Mouse (Mus musculus) midbrain, embryonic 12.5 days (tissue): ENCODE data around the gene Aven. TPM values are rescaled to one million over a fixed set of nuclear protein-coding genes. Genes with fewer than 3 reads are reported as not detected.
"Not testable (repeated sequence)": the region's sequence is repeated elsewhere in the genome, so short reads cannot be mapped to it uniquely, and the experiment has no call there.

Experiments
- ATAC-seq: fragments of 200-750 bp; cut with Nextera tagmentation; 2 replicates; pipeline ENCODE4 v1.8.0; 2017; ENCODE audit warnings: low read depth, moderate TSS enrichment, moderate library complexity; ENCODE audit not compliant: low FRiP score
- H3K27ac ChIP-seq: fragments of 300-500 bp; sonication (generic); replicated peaks from 2 replicates; pipeline ENCODE4 v1.5.1; 2016; ENCODE audit warnings: mild to moderate bottlenecking
- H3K27me3 ChIP-seq: fragments of 300-500 bp; sonication (generic); 2 replicates; pipeline ENCODE4 v1.6.1; 2016; ENCODE audit warnings: mild to moderate bottlenecking
- H3K36me3 ChIP-seq: fragments of 300-500 bp; sonication (generic); 2 replicates; pipeline ENCODE4 v1.6.1; 2016
- H3K4me1 ChIP-seq: fragments of 300-500 bp; sonication (generic); 2 replicates; pipeline ENCODE4 v1.6.1; 2016
- H3K4me2 ChIP-seq: fragments of 300-500 bp; sonication (generic); replicated peaks from 2 replicates; pipeline ENCODE4 v1.6.1; 2016; ENCODE audit warnings: mild to moderate bottlenecking, moderate library complexity
- H3K4me3 ChIP-seq: fragments of 300-500 bp; sonication (generic); 2 replicates; pipeline ENCODE4 v1.5.1; 2016; ENCODE audit warnings: mild to moderate bottlenecking
- H3K9ac ChIP-seq: fragments of 300-500 bp; sonication (generic); replicated peaks from 2 replicates; pipeline ENCODE4 v1.6.1; 2016; ENCODE audit warnings: mild to moderate bottlenecking, moderate library complexity
- H3K9me3 ChIP-seq: fragments of 300-500 bp; sonication (generic); 2 replicates; pipeline ENCODE4 v1.6.1; 2016; ENCODE audit warnings: mild to moderate bottlenecking
- WGBS: fragments of 180-500 bp; shearing (Covaris S2); methylation state at CpG from one replicate; pipeline ENCODE4 v1.1.7; 2016; 5-methylcytosine and 5-hydroxymethylcytosine counted together
- polyA plus RNA-seq: library from polyadenylated mRNA; unstranded; fragments of >200 nt; fragmentation: Nextera tagmentation; extraction: Ambion mirVana; gene quantifications from 2 replicates; pipeline ENCODE4 v1.2.1, GENCODE M21; 2016

The Aven gene
- 6.6 and 7.8 TPM in 2 replicates for polyA plus RNA-seq

- Histone ChIP-seq H3K4me2 (peak within 1 kb of the TSS; percentile 65), H3K27me3 (no peaks in the 10 kb centered on the region), H3K4me3 (peak within 1 kb of the TSS; percentile 84), H3K9ac (peak within 1 kb of the TSS; percentile 99), H3K9me3 (no peaks in the 10 kb centered on the region), H3K27ac (peak within 1 kb of the TSS; percentile 98), H3K36me3 (no peaks in the 10 kb centered on the region), H3K4me1 (peaks cover 11% of the 10 kb centered on the region)
- under 1% methylated on average over 78 of the region's 87 CpGs for WGBS
- peak; percentile 98 for ATAC-seq
Measured at GRCm38 (mm10) chr2:112492856-112493538, at the start of gene Aven. Aven (plus strand) TSS chr2:112492964.

GRCm38 (mm10) chr2:112443491-112443890 lies 49.3 kb upstream of the Aven start:
- Histone ChIP-seq H3K4me1 (no peaks in the 10 kb centered on the region), H3K27ac (no peak overlapping the region), H3K9ac (no peak overlapping the region), H3K27me3 (no peaks in the 10 kb centered on the region), H3K4me2 (no peak overlapping the region), H3K36me3 (no peaks in the 10 kb centered on the region), H3K9me3 (no peaks in the 10 kb centered on the region), H3K4me3 (no peak overlapping the region)
- no peak for ATAC-seq
- WGBS: 75% methylated on average over 2 of the region's 2 CpGs

GRCm38 (mm10) chr2:112445511-112445910 lies 47.3 kb upstream of the Aven start:
- Histone ChIP-seq H3K9me3 (no peaks in the 10 kb centered on the region), H3K27ac (no peak overlapping the region), H3K4me1 (no peaks in the 10 kb centered on the region), H3K4me3 (no peak overlapping the region), H3K36me3 (no peaks in the 10 kb centered on the region), H3K4me2 (no peak overlapping the region), H3K9ac (no peak overlapping the region), H3K27me3 (no peaks in the 10 kb centered on the region)
- no peak for ATAC-seq

DNA sequence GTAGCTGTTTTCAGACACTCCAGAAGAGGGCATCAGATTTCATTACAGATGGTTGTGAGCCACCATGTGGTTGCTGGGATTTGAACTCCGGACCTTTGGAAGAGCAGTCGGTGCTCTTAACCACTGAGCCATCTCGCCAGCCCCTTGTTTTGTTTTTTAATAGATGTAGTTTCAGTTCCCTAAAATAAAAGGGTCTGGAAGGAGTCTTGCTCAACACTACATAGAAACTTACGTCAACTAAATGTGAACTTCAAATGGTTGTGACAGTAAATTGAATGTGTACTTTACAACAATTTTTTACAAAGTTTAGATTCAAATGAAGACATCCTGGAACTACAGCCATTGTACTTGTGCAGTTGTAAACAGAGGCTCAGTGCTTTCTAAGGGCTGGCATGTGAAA lies 44.7 kb upstream of the Aven start:
- H3K27ac ChIP-seq, H3K9ac ChIP-seq, H3K4me2 ChIP-seq, ATAC-seq, H3K36me3 ChIP-seq, H3K27me3 ChIP-seq, H3K4me3 ChIP-seq, H3K9me3 ChIP-seq, H3K4me1 ChIP-seq: not testable (repeated sequence)
- WGBS: 75% methylated on average over 4 of the region's 4 CpGs

DNA sequence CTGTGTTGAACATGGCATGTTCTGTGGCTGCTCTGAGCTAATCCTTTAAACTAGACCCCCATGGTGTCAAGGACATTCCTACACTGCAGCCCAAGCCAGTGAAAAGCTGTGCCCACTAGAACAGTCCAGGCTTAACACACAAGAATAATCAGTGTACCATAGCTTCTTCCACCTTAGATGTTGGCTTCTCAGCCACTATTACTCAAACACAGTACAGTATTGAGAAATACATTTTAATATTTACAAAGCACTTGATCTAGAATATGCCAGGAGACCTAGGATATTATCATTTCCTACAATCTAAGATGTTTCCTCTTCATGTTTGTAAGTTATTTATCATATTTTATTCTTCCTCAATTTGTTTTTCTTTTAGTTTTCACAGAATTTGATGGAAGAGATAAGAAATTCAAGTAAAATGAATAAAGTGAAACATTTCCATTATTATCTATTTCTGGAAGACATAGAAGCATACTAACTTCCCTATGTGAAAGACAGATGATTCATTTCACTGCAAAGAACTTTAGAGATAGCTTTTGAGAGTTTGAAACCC lies 44.2 kb upstream of the Aven start:
- no peaks in the 10 kb centered on the region for H3K27me3 ChIP-seq
- no peaks in the 10 kb centered on the region for H3K4me1 ChIP-seq
- no peak overlapping the region for H3K4me3 ChIP-seq
- no peak for ATAC-seq
- no peaks in the 10 kb centered on the region for H3K36me3 ChIP-seq
- H3K27ac ChIP-seq: no peak overlapping the region
- H3K4me2 ChIP-seq: no peak overlapping the region
- no peaks in the 10 kb centered on the region for H3K9me3 ChIP-seq
- no peak overlapping the region for H3K9ac ChIP-seq

DNA sequence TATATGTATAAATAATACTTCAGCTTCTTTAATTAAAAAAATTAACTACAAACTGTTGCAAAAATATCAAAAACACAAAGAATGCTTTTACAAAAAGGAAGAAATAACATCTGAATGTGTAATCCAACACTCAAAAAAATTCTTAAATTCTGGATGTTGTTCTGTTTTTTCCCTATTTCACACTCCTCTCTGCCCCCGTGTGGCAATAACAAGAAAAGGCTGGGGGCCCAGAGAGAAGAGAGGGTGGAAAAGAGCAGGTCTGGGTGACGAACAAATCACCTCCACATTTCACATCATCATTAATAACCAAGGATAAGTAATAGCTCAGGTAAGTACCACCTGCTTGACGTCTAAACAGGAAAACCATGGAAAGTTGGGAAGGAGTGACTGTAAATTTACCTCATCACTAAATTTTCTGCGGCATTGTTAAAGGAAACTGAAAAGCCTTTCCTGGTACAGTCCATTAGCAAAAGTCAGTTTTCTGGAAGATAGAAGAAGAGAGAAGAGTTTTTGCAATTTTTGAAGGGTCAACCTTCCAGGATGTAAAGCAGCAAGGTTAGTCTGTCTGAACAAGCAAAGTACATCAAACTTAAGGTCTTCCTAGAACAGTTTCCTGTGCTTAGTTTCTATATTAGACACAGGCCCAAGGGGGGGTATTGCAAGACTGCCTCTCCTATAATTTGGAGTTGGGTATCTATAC lies 43.0 kb upstream of the Aven start:
- Histone ChIP-seq H3K36me3 (no peaks in the 10 kb centered on the region), H3K4me2 (no peak overlapping the region), H3K9me3 (no peaks in the 10 kb centered on the region), H3K9ac (no peak overlapping the region), H3K27me3 (no peaks in the 10 kb centered on the region), H3K4me3 (no peak overlapping the region), H3K4me1 (peaks cover 2% of the 10 kb centered on the region; the same call in 1 of the 2 replicates), H3K27ac (no peak overlapping the region)
- 36% methylated on average over 4 of the region's 4 CpGs for WGBS
- no peak for ATAC-seq

DNA sequence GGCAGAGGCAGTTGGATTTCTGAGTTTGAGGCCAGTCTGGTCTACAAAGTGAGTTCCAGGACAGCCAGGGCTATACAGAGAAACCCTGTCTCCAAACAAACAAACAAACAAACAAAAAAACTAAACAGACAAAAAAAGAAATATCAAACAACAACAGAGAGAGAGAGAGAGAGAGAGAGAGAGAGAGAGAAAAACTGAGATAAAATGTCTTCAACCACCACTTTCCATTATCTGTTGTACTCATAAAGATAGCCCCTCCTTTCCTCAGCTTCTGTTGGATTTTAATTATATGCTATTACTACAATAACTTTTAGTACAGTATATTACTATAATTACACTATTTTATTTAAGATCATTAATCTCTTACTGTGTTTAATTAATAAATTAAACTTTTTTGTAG lies 40.3 kb upstream of the Aven start:
- H3K4me3 ChIP-seq, H3K36me3 ChIP-seq, H3K27me3 ChIP-seq, ATAC-seq, H3K9me3 ChIP-seq, H3K9ac ChIP-seq, H3K27ac ChIP-seq, H3K4me1 ChIP-seq, H3K4me2 ChIP-seq: not testable (repeated sequence)

- peak overlapping the region; percentile 79; the same call in 1 of the 2 replicates for H3K27ac ChIP-seq
- H3K4me2 ChIP-seq: peak overlapping the region; percentile 87
- peak overlapping the region; percentile 90 for H3K9ac ChIP-seq
- ATAC-seq: peak; percentile 70
- no peaks in the 10 kb centered on the region for H3K9me3 ChIP-seq
- H3K4me1 ChIP-seq: peaks cover 10% of the 10 kb centered on the region; the same call in 1 of the 2 replicates
- WGBS: 33% methylated on average over 17 of the region's 17 CpGs
- H3K36me3 ChIP-seq: no peaks in the 10 kb centered on the region
- H3K27me3 ChIP-seq: no peaks in the 10 kb centered on the region
- peak overlapping the region; percentile 75 for H3K4me3 ChIP-seq
Measured at GRCm38 (mm10) chr2:112454125-112454861, 38.5 kb upstream of the Aven start.

DNA sequence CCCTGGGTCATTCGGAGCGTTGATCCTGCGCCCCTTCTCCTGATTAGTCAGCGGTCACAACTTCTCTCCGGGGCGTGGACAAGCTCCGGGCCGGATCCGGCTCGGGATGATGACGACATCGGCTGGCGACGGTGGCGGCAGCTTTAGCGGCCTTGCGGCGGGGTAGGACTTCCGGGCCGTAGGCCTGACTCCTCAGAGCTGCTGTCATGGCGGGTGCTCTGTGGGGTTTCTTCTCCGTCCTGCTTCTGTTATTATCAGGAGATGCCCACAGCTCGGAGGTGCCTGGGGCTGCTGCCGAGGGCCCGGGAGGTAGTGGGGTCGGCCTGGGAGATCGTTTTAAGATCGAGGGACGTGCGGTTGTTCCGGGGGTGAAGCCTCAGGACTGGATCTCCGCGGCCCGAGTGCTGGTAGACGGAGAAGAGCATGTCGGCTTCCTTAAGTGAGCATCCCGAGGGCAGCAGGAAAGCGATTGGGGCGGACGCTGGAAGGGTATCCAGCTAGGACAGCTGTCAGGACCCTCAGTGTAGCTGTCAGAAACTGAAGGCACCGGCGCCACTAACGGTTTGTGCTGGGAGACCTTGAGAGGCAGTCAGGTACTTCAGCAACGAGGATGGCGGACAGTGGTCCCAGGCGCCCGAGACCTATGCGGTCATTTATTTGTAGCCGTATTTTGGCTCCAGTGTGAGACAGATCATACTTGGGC lies 37.8 kb upstream of the Aven start, which contains the start of gene Emc7:
Gene Emc7 (plus strand): TSS at position 136 of the 703 bp plus-strand sequence.
- Histone ChIP-seq H3K4me2 (peak within 1 kb of the TSS; percentile 87), H3K27me3 (no peaks in the 10 kb centered on the region), H3K4me3 (peak within 1 kb of the TSS; percentile 75), H3K36me3 (peaks cover 2% of the 10 kb centered on the region; the same call in 1 of the 2 replicates), H3K9ac (peak within 1 kb of the TSS; percentile 90), H3K27ac (peak within 1 kb of the TSS; percentile 79), H3K4me1 (peaks cover 10% of the 10 kb centered on the region; the same call in 1 of the 2 replicates), H3K9me3 (no peaks in the 10 kb centered on the region)
- peak; percentile 98 for ATAC-seq
- under 1% methylated on average over 49 of the region's 49 CpGs for WGBS

DNA sequence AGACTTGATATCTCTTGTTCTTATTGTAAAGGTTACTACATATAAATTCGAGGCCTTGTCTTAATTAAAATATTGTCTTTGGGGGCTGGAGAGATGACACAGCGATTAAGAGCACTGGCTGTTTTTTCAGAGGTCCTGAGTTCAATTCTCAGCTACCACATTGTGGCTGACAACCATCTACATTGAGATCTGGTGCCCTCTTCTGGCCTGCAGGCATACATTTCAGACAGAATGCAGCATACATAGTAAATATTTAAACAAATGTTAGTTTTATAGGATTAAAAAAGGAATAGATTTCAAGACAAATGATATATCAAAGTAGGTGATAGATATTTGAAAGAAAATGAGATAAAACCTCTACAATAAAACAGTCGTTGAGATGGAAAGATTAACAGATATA lies 32.2 kb upstream of the Aven start:
- H3K9me3 ChIP-seq: no peaks in the 10 kb centered on the region
- ATAC-seq: no peak
- H3K4me1 ChIP-seq: peaks cover 7% of the 10 kb centered on the region; the same call in 1 of the 2 replicates
- WGBS: 94% methylated on average over 3 of the region's 3 CpGs
- H3K9ac ChIP-seq: no peak overlapping the region
- H3K27ac ChIP-seq: no peak overlapping the region
- no peak overlapping the region for H3K4me2 ChIP-seq
- no peaks in the 10 kb centered on the region for H3K27me3 ChIP-seq
- H3K4me3 ChIP-seq: no peak overlapping the region
- H3K36me3 ChIP-seq: peaks cover 27% of the 10 kb centered on the region

DNA sequence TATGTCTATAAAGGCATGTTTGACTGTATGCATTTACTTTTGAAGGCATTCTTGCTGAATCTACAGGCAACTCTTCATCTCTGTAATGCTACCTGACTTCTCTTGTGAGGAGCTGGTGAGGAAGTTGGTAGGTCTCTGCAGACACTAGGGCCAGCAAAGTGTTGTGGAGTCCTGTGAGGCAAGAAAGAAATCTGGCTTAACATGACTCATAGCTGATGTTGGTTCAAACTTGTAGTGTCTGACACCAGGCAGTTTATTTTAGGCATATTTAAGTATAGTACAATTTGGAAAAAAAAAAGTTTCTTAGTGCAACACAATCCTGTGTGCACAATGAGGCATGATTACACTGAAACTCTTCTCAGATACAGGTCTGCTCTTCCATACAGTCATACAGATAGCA lies 23.2 kb upstream of the Aven start:
- Histone ChIP-seq H3K4me3 (no peak overlapping the region), H3K36me3 (peaks cover 39% of the 10 kb centered on the region), H3K27ac (no peak overlapping the region), H3K9ac (no peak overlapping the region), H3K9me3 (no peaks in the 10 kb centered on the region), H3K4me2 (no peak overlapping the region), H3K27me3 (no peaks in the 10 kb centered on the region), H3K4me1 (no peaks in the 10 kb centered on the region)
- no peak for ATAC-seq
